Mouse (Mus musculus): ENCODE data around the gene Rtn1. TPM values are rescaled to one million over a fixed set of nuclear protein-coding genes. Genes with fewer than 3 reads are reported as not detected.

Rtn1 gene
- 1,652 and 1,978 TPM in 2 replicates for polyA plus RNA-seq (2021; fragmentation: Nextera tagmentation)
- long read RNA-seq, experiment 1, transcript Rtn1-201 (7 exons, 1,544 nt) = major isoform, 1,646 of 2,184 reads
- long read RNA-seq, experiment 1, transcript Rtn1-202 (9 exons, 3,629 nt) = minor isoform, 114 of 2,184 reads
- long read RNA-seq, experiment 1, partial matches to known transcripts = 256 of 2,184 reads
- long read RNA-seq, experiment 1, other reads (novel, unspliced or antisense) = 168 of 2,184 reads
- long read RNA-seq, experiment 2, transcript Rtn1-202 (9 exons, 3,629 nt) = major isoform, 1,330 of 2,870 reads
- long read RNA-seq, experiment 2, transcript Rtn1-201 (7 exons, 1,544 nt) = minor isoform, 1,290 of 2,870 reads
- long read RNA-seq, experiment 2, partial matches to known transcripts = 172 of 2,870 reads
- long read RNA-seq, experiment 2, other reads (novel, unspliced or antisense) = 78 of 2,870 reads

DNA sequence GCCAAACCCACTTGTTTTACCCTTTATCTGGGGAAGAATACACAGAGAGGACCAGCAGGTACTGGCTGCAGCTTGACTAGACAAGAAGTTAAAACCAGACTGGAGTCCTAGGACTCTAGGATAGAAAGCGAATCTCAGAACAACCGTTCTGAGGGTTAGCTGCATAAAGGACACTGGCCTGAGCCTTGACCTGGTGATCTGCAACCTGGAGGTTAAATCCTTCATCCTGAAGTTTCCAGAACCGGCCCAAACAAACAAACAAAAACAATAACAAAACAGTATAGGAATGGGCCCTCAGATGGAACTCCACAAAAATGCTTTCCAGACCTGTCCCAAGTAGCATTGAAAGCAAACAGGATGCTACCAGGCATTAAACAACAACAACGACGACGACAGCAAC lies at the start of gene Rtn1:
Rtn1 (minus strand) TSS at position 101 of the 400 bp plus-strand sequence.

DNA sequence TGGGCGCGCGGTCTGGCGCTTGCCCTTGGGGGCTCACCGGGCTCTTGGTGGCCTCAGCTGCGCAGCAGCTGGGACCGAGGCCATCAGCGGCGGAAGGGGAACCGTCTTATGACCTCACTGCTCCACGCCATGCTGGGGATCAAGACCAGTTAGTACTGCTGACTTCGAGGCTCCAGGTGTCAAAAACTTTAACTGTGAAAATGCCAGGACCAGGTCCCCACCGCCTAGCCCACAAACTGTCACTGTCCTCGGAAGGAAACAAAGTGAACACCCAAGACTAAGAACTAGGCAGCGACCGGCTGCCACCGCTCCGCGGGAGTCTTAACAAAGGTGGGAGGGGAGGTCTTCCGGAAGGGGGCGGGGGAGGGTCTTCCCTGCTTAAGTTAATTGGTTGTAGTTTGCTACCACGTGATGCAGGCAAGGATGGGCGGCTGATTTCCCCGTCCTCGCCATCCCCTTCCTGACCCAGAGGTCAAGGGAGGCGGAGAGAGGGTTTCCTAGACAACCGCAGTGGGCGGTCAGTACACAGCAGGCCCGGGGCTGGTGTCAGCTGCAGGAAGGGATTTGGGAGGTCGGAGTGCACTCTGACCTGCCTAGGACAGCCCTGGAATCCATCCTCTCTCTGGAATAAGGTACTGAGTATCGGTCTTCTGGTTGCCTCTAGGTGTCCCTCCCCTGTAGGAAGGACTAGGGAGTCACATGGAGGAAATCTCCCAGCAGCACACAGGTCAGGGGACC lies 33.2 kb upstream of the Rtn1 start, which contains the start of gene Lrrc9:
Lrrc9 (plus strand) TSS at position 28 of the 738 bp plus-strand sequence.

DNA sequence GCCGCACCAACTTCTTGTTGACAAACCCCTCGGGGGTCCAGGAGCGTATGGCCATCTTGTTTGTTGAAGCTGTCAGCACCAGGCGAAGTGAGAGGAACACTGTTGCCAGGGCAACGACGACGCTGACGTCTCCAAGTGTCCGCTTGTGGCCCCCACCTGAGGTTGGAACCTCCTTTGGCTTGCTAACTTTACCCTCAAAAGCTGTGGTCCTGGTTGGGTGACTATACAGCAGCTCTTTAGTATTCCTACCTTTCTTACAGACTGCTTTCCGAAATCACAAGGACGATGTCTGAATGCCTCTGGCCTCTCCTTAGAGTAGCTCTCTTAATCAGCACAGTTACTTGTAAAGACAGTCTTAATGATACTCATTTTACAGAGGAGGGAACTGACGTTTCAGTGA lies 223.9 kb downstream of the Rtn1 start, which contains the start of gene Ccdc175:
Ccdc175 (minus strand) TSS at position 101 of the 400 bp plus-strand sequence.

Other genes with a start within 250 kb of the Rtn1 start
- not detected in 2 replicates for gene Ccdc175, start 224.0 kb downstream of the Rtn1 start, polyA plus RNA-seq (2021; fragmentation: Nextera tagmentation)
- gene Lrrc9, start 32.8 kb upstream of the Rtn1 start, polyA plus RNA-seq (2021; fragmentation: Nextera tagmentation) = 1.4 and 1.6 TPM in 2 replicates
- 11.2 and 13.8 TPM in 2 replicates for gene Pcnx4, start 127.3 kb upstream of the Rtn1 start, polyA plus RNA-seq (2021; fragmentation: Nextera tagmentation)
- 0.16 and 0.21 TPM in 2 replicates for gene Gm4756, start 240.6 kb upstream of the Rtn1 start, polyA plus RNA-seq (2021; fragmentation: Nextera tagmentation)

Measured in layer of hippocampus, adult 6 months (tissue).